Mouse (Mus musculus) G1E (cell line): Measurements from ENCODE around the gene Hipk2. TPM values are rescaled to one million over a fixed set of nuclear protein-coding genes. Genes with fewer than 3 reads are reported as not detected.

Experiments used
- ATAC-seq: 2 replicates; pipeline ENCODE4 v1.8.0; 2016; ENCODE audit warnings: mild to moderate bottlenecking; ENCODE audit not compliant: insufficient number of reproducible peaks, poor library complexity, low FRiP score, severe bottlenecking; ENCODE audit errors: extremely low read depth
- DNase-seq: peaks from one replicate; pipeline ENCODE4 v3.0.0; 2012; ENCODE audit warnings: low spot score
- H3K27me3 ChIP-seq: 2 replicates; pipeline ENCODE4 v1.6.1; 2012; ENCODE audit warnings: mild to moderate bottlenecking, low read length, inconsistent platforms; ENCODE audit not compliant: insufficient read depth
- H3K36me3 ChIP-seq: replicated peaks from 2 replicates; pipeline ENCODE3; 2012; ENCODE audit warnings: mild to moderate bottlenecking, inconsistent platforms
- H3K4me1 ChIP-seq: 2 replicates; pipeline ENCODE4 v1.6.1; 2012; ENCODE audit warnings: low read depth, low read length, inconsistent platforms, mixed read lengths; ENCODE audit not compliant: insufficient read depth
- H3K4me3 ChIP-seq: 2 replicates; pipeline ENCODE4 v1.5.1; 2012; ENCODE audit warnings: low read depth, mild to moderate bottlenecking, inconsistent platforms, low read length, moderate library complexity, mixed read lengths
- H3K9me3 ChIP-seq: replicated peaks from 2 replicates; pipeline ENCODE4 v1.6.1; 2012; ENCODE audit warnings: inconsistent platforms
- CTCF ChIP-seq: IDR thresholded peaks from 2 replicates; pipeline ENCODE4 v1.5.1; 2012; ENCODE audit warnings: low read depth, low read length, inconsistent platforms, mixed read lengths
- GATA1 ChIP-seq: IDR thresholded peaks from 2 replicates; pipeline ENCODE4 v1.6.1; 2012; ENCODE audit warnings: borderline replicate concordance, low read length, inconsistent platforms, mixed read lengths
- GATA2 ChIP-seq: IDR thresholded peaks from 2 replicates; pipeline ENCODE4 v1.6.1; 2012; ENCODE audit warnings: low read depth, low read length, inconsistent platforms, borderline replicate concordance
- POLR2AphosphoS5 ChIP-seq: IDR thresholded peaks from 2 replicates; pipeline ENCODE4 v1.6.1; 2012; ENCODE audit warnings: low read depth, low read length, inconsistent platforms; ENCODE audit not compliant: insufficient replicate concordance
- TAL1 ChIP-seq: conservative IDR thresholded peaks from 2 replicates; pipeline ENCODE4 v1.6.1; 2012; ENCODE audit warnings: low read depth, low read length, inconsistent platforms, mixed read lengths
- polyA plus RNA-seq: library from polyadenylated mRNA; stranded (reverse); fragments of >175 nt; gene quantifications from 2 replicates; pipeline ENCODE4 v1.2.3, GENCODE M21; 2012
- total RNA-seq, 2 experiments: library from RNA; stranded (forward) in 1 of 2; stranded (reverse) in 1 of 2; fragments of 200-1000 nt in 1 of 2; fragments of >200 nt in 1 of 2; fragmentation: Nextera tagmentation in 1 of 2; gene quantifications; 2 replicates each; pipeline ENCODE4 v1.2.3; 2014 to 2017

Hipk2 gene
- total and polyA plus RNA-seq, 3 experiments: 4.6 to 97.9 (median 39.6) TPM

DNA sequence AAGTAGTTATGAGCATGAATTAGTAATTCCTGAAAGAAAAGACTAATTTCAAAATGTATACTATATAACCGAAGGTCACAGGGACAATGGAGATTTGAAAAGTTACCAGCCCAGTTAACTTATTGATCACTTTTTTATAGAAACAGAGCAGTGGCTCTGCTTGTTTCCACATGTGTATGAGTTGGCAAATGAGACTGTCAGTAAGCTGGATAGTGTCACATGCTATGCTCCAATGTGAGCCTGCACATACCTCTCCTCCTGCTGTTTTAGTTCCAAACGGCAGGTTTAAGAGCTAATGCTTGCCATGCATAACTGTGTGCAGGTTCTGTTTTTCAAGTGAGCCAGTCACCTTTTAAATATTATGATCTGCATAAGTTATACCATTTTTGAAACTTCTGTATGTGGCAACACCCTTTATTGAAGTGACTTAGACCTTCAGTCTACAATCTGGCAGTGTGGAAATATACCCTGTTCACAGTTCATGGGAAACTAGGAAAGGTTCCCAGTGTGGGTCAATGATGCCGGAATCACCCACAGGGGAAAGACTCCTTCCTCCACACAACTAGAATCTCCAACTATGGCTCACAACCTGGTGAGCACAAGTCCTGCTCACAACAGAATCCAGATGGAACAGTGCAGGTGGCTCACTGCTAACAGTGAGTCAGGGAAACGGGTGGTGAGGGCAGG is 64.4 kb downstream of the Hipk2 start:
- ATAC-seq (no peak), DNase-seq (no peak)
- Histone ChIP-seq H3K36me3 (peaks cover 54% of the 10 kb centered on the region), H3K4me1 (peaks cover 70% of the 10 kb centered on the region), H3K27me3 (no peaks in the 10 kb centered on the region), H3K9me3 (no peaks in the 10 kb centered on the region), H3K4me3 (no peak overlapping the region)
- no peak for TF ChIP-seq TAL1
- no peak for TF ChIP-seq CTCF
- TF ChIP-seq GATA1: no peak
- TF ChIP-seq GATA2: no peak
- TF ChIP-seq POLR2AphosphoS5: no peak

DNA sequence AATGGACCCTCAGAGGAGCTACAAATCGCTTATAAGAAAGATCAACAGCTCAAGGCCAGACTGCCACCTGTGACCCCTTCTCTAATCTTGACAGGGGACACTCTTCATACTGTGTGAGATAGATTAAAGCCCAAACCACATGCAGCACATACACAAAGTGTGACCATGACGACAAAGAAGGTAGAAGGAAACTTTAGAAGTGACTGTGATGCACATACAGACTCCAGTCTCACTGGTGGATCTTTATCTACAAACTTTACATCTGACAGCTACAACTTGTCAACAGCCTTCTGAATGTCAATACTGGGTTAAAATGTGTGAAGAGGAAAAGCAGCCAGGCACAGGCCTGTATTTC is 65.9 kb downstream of the Hipk2 start:
- DNase-seq (no peak), ATAC-seq (peak; percentile 41; the same call in 1 of the 2 replicates)
- H3K9me3 ChIP-seq: no peaks in the 10 kb centered on the region
- peaks cover 61% of the 10 kb centered on the region for H3K4me1 ChIP-seq
- no peak; the same call in 1 of the 2 replicates for TF ChIP-seq TAL1
- TF ChIP-seq CTCF: no peak
- peaks cover 52% of the 10 kb centered on the region for H3K36me3 ChIP-seq
- no peak overlapping the region; the same call in 1 of the 2 replicates for H3K4me3 ChIP-seq
- H3K27me3 ChIP-seq: no peaks in the 10 kb centered on the region

DNA sequence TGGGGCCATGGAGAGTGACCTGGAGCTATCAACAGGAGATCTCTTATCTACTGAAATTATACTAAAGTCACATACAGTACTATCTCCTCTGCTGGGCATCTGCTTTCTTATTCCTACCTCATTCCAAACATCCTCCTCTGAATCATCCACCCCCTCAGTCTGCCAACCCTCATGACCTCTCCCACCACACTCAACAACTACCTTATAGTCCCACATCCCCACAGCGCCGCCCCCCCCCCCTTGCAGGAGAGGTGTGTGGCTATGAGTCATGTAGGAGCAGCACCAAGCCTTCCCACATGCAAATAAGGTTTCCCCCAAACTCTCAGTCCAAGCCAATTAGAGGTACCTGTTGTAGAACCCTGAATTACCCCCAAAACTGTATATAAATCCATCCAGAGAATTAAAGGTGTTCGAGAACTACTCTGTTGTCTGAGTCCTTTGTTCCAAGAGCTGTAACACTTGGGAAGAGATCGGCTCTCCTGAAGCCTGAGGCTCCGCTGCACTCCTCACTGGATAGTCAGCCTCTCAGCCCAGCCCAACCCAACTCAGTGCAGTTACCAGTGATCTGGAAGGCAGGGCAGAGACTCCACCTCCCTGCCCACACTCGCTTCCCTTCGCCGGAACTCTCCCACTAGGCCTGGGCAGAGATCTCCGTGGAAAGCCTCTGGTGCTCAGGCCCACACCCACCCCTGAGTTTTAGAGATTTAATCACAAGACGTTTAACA is 66.4 kb downstream of the Hipk2 start:
- Histone ChIP-seq H3K4me3 (peak overlapping the region; percentile 60; the same call in 1 of the 2 replicates), H3K27me3 (no peaks in the 10 kb centered on the region), H3K9me3 (peaks cover 2% of the 10 kb centered on the region; the same call in 1 of the 2 replicates), H3K4me1 (peaks cover 56% of the 10 kb centered on the region), H3K36me3 (peaks cover 55% of the 10 kb centered on the region)
- ATAC-seq: peak; percentile 58
- TF ChIP-seq CTCF: no peak
- TF ChIP-seq TAL1: no peak
- TF ChIP-seq POLR2AphosphoS5: no peak
- TF ChIP-seq GATA1: no peak
- TF ChIP-seq GATA2: no peak
- no peak for DNase-seq

DNA sequence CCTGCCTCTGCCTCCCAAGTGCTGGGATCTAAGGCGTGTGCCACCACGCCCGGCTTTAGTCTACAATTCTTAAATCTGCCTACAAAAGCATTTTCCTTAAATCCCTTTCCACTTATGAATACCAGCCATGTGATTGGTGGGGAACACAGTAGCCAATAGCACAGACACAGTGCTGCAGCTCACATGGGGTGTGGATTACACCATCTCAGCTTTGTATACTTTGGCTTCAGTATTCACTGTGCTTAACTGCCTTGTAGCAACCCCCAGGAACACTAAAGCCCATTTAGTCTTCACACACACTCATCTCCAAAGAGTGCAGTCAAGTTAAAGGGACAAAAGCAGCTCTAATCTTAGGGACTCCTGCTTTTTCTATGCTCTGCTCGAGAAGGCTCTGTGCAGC is 67.6 kb downstream of the Hipk2 start:
- Histone ChIP-seq H3K9me3 (peaks cover 2% of the 10 kb centered on the region; the same call in 1 of the 2 replicates), H3K4me1 (peaks cover 54% of the 10 kb centered on the region), H3K4me3 (no peak overlapping the region), H3K36me3 (peaks cover 59% of the 10 kb centered on the region), H3K27me3 (no peaks in the 10 kb centered on the region)
- TF ChIP-seq GATA1: no peak
- no peak for TF ChIP-seq GATA2
- no peak for TF ChIP-seq POLR2AphosphoS5
- no peak for TF ChIP-seq CTCF
- TF ChIP-seq TAL1: no peak
- DNase-seq: no peak
- ATAC-seq: no peak

DNA sequence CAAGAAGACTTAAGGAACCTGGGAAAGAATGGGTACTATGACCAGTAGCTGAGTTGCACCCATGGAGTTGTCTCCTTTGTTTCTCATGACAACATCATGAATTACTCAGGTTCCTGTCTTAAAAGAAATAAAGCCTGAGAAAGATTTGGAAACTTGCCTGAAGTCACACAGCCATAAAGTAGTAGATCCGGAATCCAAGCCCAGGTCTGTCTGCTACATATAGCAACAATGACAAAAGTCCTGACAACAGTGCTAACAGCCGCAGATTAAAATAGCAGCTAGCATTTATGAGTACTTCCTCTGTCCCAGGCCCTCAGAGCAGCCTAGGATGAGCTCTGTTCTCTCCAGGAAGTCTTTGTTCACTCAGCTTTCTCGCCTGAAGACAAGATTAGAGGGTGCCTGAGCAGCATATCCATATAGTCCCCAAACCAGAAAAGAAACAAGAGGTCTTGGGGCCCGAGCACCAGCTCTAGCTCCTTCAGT is 69.0 kb downstream of the Hipk2 start:
- Histone ChIP-seq H3K4me3 (no peak overlapping the region), H3K4me1 (peaks cover 54% of the 10 kb centered on the region), H3K36me3 (peaks cover 64% of the 10 kb centered on the region), H3K27me3 (no peaks in the 10 kb centered on the region), H3K9me3 (peaks cover 2% of the 10 kb centered on the region; the same call in 1 of the 2 replicates)
- no peak for ATAC-seq
- TF ChIP-seq CTCF (no peak), GATA2 (no peak), TAL1 (no peak), GATA1 (no peak), POLR2AphosphoS5 (no peak)
- DNase-seq: no peak

DNA sequence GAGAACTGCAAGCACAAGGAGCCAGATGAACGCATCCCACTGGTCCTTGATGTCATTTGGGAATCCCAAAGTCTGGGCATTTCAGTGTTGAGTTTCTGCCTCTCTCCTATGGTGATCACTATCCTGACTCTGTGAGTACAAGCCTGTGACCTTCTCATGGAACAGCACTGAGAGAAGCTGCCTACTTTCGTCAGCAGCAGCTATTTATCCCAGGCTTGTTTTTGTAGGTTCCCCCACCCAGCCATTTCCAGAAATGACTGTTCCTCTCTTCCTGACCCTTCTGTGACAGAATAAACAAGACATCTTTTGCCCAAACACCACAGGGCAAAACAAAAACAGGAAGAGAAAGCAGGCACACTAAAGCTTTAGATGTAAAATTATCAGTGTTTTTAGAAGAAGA is 70.4 kb downstream of the Hipk2 start:
- no peak for TF ChIP-seq CTCF
- TF ChIP-seq TAL1: no peak
- no peak for TF ChIP-seq GATA2
- TF ChIP-seq GATA1: no peak
- TF ChIP-seq POLR2AphosphoS5: no peak
- no peak overlapping the region for H3K4me3 ChIP-seq
- no peaks in the 10 kb centered on the region for H3K27me3 ChIP-seq
- ATAC-seq: no peak
- H3K9me3 ChIP-seq: peaks cover 2% of the 10 kb centered on the region; the same call in 1 of the 2 replicates
- H3K4me1 ChIP-seq: peaks cover 42% of the 10 kb centered on the region
- peaks cover 55% of the 10 kb centered on the region for H3K36me3 ChIP-seq
- no peak for DNase-seq

DNA sequence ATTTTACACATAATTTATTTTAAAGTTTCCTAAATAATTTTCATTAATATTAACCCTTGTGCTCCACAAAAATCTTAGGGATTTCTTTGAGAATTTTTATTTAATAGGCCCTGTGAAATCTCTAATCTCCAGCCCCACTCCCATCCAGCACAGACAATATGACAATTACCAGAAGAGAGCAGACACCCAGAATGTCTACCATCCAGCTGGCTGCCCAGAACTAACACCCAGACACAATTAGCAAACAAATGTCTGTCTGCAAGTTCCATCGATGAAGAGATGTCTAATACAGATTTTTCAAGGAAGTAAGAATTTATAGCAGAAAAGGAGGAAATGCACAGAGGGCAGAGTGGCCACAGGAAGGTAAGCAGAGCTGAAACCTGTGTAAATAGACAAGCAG is 74.7 kb downstream of the Hipk2 start:
- no peak for DNase-seq
- H3K36me3 ChIP-seq: peaks cover 49% of the 10 kb centered on the region
- no peak for ATAC-seq
- TF ChIP-seq GATA2 (no peak), TAL1 (no peak), GATA1 (no peak), POLR2AphosphoS5 (no peak), CTCF (no peak)
- H3K9me3 ChIP-seq: peaks cover 2% of the 10 kb centered on the region; the same call in 1 of the 2 replicates
- no peak overlapping the region for H3K4me3 ChIP-seq
- H3K4me1 ChIP-seq: peaks cover 27% of the 10 kb centered on the region
- no peaks in the 10 kb centered on the region for H3K27me3 ChIP-seq
